Mouse (Mus musculus): ENCODE data around the gene Cyp2w1. TPM values are rescaled to one million over a fixed set of nuclear protein-coding genes. Genes with fewer than 3 reads are reported as not detected.

The Cyp2w1 gene
- polyA plus RNA-seq, 1 experiment, result 0.33 TPM

GRCm38 (mm10) chr5:139320424-139320823 lies 32.0 kb upstream of the Cyp2w1 start:
- WGBS, result 69% methylated on average over 7 of the region's 7 CpGs
- Histone ChIP-seq H3K4me3 (replicated peaks; ENCODE audit: extremely low read depth, low read depth, low read length) (no peak overlapping the region), H3K4me1 (ENCODE audit: control insufficient read depth, insufficient read depth, low read length) (peaks cover 2% of the 10 kb centered on the region; the same call in 1 of the 2 replicates)
- TF ChIP-seq CTCF (IDR thresholded peaks at IDR 0.05; ENCODE audit: insufficient read depth, low read length) (no peak), POLR2A (IDR thresholded peaks at IDR 0.05; ENCODE audit: borderline replicate concordance, extremely low read depth, low read depth, low read length) (no peak)
- no peak for DNase-seq

GRCm38 (mm10) chr5:139321331-139321730 lies 31.1 kb upstream of the Cyp2w1 start:
- 77% methylated on average over 6 of the region's 6 CpGs for WGBS
- no peak for TF ChIP-seq POLR2A (IDR thresholded peaks at IDR 0.05; ENCODE audit: borderline replicate concordance, extremely low read depth, low read depth, low read length)
- no peak for TF ChIP-seq CTCF (IDR thresholded peaks at IDR 0.05; ENCODE audit: insufficient read depth, low read length)

DNA sequence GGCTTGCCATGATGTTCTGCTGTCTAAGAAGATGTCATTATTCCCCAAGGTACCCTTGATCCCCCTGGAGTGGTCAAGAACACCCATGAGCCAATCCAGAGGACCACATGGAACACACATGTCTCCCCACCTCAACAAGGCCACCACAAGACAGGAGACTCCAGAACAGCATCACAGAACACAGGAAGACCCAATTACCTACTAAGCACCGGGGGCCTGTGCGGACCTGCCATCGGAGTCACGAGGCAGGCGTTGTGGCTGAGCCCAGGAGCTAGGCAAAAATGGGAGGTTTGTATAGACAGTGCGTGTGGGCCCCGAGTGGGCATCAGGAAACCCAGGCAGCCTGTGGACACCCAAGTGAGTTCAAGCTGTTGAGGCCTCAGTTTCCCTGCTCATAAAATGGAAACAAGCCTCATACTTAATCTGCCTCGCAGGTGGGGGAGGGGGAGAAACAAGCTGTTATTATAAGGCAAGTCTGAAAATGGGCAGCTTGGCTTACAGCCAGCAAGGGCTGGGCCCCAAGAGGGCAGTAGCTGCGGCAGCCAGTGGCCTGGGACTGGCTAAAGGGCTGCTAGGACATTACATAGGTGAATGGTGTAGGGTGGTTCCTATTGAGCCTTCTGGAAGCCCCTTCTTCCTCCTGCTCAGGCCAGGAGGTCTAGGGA lies 29.0 kb upstream of the Cyp2w1 start:
- 73% methylated on average over 9 of the region's 9 CpGs for WGBS
- Histone ChIP-seq H3K4me3 (replicated peaks; ENCODE audit: extremely low read depth, low read depth, low read length) (no peak overlapping the region), H3K4me1 (ENCODE audit: control insufficient read depth, insufficient read depth, low read length) (peaks cover 4% of the 10 kb centered on the region)
- no peak for DNase-seq
- TF ChIP-seq CTCF (IDR thresholded peaks at IDR 0.05; ENCODE audit: insufficient read depth, low read length), result no peak
- TF ChIP-seq POLR2A (IDR thresholded peaks at IDR 0.05; ENCODE audit: borderline replicate concordance, extremely low read depth, low read depth, low read length), result no peak

More at GRCm38 (mm10) chr5:139321331-139321730, 31.1 kb upstream of the Cyp2w1 start:
- Histone ChIP-seq H3K4me1 (ENCODE audit: control insufficient read depth, insufficient read depth, low read length) (peaks cover 4% of the 10 kb centered on the region), H3K4me3 (replicated peaks; ENCODE audit: extremely low read depth, low read depth, low read length) (no peak overlapping the region)
- no peak for DNase-seq

DNA sequence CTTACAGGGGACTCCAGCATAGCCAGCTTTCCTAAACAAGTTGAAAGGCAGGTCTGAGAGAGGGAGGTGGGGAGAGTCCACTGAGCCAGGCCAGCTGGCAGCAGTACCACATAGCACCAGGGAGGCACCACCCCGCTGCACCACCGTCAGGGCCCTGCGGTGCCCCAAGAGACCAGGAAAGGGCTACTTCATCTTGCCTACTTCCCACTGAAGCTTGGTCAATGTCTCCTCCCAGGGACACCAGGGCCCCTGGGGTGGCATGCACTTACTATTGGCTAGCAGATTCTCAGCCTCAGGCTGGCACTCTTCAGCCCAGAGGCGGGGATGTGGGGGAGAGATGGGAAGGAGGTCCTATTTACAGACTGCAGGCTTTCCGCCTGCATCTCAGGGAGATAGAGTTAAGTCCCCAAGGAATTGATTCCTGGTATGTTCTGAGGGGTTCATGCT lies 28.3 kb upstream of the Cyp2w1 start:
- H3K4me1 ChIP-seq (ENCODE audit: control insufficient read depth, insufficient read depth, low read length), result peaks cover 4% of the 10 kb centered on the region
- H3K4me3 ChIP-seq (replicated peaks; ENCODE audit: extremely low read depth, low read depth, low read length), result no peak overlapping the region
- TF ChIP-seq CTCF (IDR thresholded peaks at IDR 0.05; ENCODE audit: insufficient read depth, low read length) (no peak), POLR2A (IDR thresholded peaks at IDR 0.05; ENCODE audit: borderline replicate concordance, extremely low read depth, low read depth, low read length) (no peak)
- 44% methylated on average over 5 of the region's 5 CpGs for WGBS
- no peak for DNase-seq

GRCm38 (mm10) chr5:139324691-139325394 lies 27.6 kb upstream of the Cyp2w1 start:
- 2% methylated on average over 58 of the region's 62 CpGs for WGBS
- Histone ChIP-seq H3K4me1 (ENCODE audit: control insufficient read depth, insufficient read depth, low read length) (peaks cover 4% of the 10 kb centered on the region), H3K4me3 (replicated peaks; ENCODE audit: extremely low read depth, low read depth, low read length) (peak overlapping the region; percentile 27)
- DNase-seq, result peak; percentile 38
- TF ChIP-seq POLR2A (IDR thresholded peaks at IDR 0.05; ENCODE audit: borderline replicate concordance, extremely low read depth, low read depth, low read length) (no peak), CTCF (IDR thresholded peaks at IDR 0.05; ENCODE audit: insufficient read depth, low read length) (no peak)

GRCm38 (mm10) chr5:139325395-139325966 lies 26.9 kb upstream of the Cyp2w1 start, which contains the start of gene Adap1:
TSS of gene Adap1 (minus strand) at chr5:139325622.
- H3K4me3 ChIP-seq (replicated peaks; ENCODE audit: extremely low read depth, low read depth, low read length), result peak within 1 kb of the TSS; percentile 27
- peaks cover 4% of the 10 kb centered on the region for H3K4me1 ChIP-seq (ENCODE audit: control insufficient read depth, insufficient read depth, low read length)
- peak; percentile 54 for DNase-seq
- TF ChIP-seq POLR2A (IDR thresholded peaks at IDR 0.05; ENCODE audit: borderline replicate concordance, extremely low read depth, low read depth, low read length) (no peak), CTCF (IDR thresholded peaks at IDR 0.05; ENCODE audit: insufficient read depth, low read length) (no peak)
- WGBS, result 9% methylated on average over 60 of the region's 61 CpGs

- Histone ChIP-seq H3K4me3 (replicated peaks; ENCODE audit: extremely low read depth, low read depth, low read length) (no peak overlapping the region), H3K4me1 (ENCODE audit: control insufficient read depth, insufficient read depth, low read length) (peaks cover 4% of the 10 kb centered on the region)
- DNase-seq, result no peak
- WGBS, result 72% methylated on average over 13 of the region's 13 CpGs
- TF ChIP-seq POLR2A (IDR thresholded peaks at IDR 0.05; ENCODE audit: borderline replicate concordance, extremely low read depth, low read depth, low read length) (no peak), CTCF (IDR thresholded peaks at IDR 0.05; ENCODE audit: insufficient read depth, low read length) (no peak)
These were observed 26.2 kb upstream of the Cyp2w1 start for GRCm38 (mm10) chr5:139326111-139326696.

DNA sequence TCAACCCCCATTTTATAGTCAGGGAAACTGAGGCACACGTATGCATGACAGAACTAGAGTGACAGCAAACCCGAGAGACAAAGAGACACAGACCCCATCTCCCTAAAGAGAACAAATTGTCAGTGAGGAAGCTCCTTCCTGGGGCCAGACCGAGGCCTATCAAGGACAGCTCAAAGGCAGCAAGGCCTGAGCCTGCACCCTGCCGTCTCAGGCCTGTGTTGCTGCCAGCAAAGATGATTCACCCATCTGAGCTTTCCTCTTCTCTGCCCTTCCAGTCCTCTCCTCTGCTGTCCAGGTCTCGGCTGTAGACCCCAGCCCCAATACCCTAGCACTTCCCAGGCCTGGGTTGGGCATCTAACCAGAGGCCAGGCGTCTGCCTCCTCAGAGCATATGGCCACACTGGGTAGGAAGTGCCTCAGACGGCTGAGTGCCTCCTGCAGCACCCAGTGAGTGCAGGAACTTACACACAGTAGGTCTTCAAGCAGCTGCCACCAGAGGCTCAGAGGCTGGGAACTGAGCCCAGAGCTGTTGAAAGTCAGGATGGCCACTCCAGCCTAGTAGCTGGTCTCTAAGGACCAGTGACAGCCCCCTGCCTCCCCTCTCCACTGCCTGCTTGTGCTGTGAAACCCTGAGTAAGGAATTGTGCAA lies 25.3 kb upstream of the Cyp2w1 start:
- Histone ChIP-seq H3K4me1 (ENCODE audit: control insufficient read depth, insufficient read depth, low read length) (peaks cover 4% of the 10 kb centered on the region), H3K4me3 (replicated peaks; ENCODE audit: extremely low read depth, low read depth, low read length) (no peak overlapping the region)
- TF ChIP-seq POLR2A (IDR thresholded peaks at IDR 0.05; ENCODE audit: borderline replicate concordance, extremely low read depth, low read depth, low read length) (no peak), CTCF (IDR thresholded peaks at IDR 0.05; ENCODE audit: insufficient read depth, low read length) (no peak)
- no peak for DNase-seq
- WGBS, result 75% methylated on average over 7 of the region's 7 CpGs

DNA sequence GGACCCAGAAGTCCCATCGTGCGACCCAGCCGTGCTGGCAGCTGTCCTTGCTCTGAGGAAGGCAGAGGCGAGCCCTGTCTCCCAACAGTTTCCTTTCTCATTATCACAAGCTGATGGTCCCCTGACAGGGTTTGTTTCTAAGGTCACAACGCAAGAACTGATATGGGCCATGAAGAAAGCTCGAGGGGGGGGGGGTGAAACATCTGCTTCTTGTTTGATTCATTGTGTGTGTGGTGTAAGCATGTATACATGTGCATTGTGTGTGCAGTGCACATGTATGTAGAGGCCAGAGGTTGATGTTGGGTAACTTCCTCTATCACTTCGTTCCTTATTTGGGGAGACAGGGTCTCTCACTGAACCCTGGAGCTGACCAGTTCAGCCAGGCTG lies 24.8 kb upstream of the Cyp2w1 start:
- Histone ChIP-seq H3K4me1 (ENCODE audit: control insufficient read depth, insufficient read depth, low read length) (peaks cover 4% of the 10 kb centered on the region), H3K4me3 (replicated peaks; ENCODE audit: extremely low read depth, low read depth, low read length) (no peak overlapping the region)
- WGBS, result 53% methylated on average over 7 of the region's 7 CpGs
- no peak for TF ChIP-seq POLR2A (IDR thresholded peaks at IDR 0.05; ENCODE audit: borderline replicate concordance, extremely low read depth, low read depth, low read length)
- no peak for TF ChIP-seq CTCF (IDR thresholded peaks at IDR 0.05; ENCODE audit: insufficient read depth, low read length)
- DNase-seq, result no peak

All from lung, adult 2 months (tissue).